Mouse (Mus musculus): Measurements from ENCODE around the gene Ugt1a9.
"Not testable (repeated sequence)": the region's sequence is repeated elsewhere in the genome, so short reads cannot be mapped to it uniquely, and the experiment has no call there.

DNA sequence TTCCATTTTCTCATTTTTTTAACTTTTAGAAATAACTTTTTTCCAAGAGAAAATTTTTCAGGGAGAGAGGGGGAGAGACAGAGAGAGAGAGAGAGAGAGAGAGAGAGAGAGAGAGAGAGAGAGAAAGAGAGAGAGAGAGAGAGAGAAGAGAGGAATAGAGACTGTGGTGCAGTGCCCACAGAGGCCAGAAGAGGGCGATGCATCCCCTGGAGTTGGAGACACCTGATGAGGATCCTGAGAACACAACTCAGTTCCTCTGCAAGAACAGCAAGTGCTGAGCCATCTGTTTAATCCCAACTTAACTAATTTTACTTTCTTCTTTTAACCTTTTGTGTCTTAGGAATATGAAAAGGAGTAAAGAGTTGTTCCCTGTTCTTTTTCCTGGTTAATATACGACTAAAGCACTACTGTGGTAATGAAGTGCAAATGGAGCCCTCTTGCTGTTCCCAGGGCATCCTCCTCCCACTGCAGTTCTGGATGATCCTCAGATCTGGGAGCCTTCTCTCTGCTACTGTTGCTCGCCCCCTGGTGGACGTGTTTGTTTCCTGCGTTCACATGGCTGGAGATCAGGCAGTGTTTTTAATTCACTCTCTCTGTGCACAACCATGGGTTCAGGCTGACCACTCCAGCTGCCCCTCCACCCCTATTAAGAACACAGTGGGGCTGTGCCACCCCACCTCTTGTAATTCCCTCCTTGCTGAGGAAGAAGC, 73.5 kb downstream of the Ugt1a9 start:
- not testable (repeated sequence) for TF ChIP-seq POLR2A (IDR thresholded peaks at IDR 0.05; ENCODE audit: borderline replicate concordance, low read depth, low read length)
- TF ChIP-seq CTCF (IDR thresholded peaks at IDR 0.05; ENCODE audit: low read depth, low read length), result peak; percentile 36
